Mouse (Mus musculus) stomach, postnatal 0 days (tissue): ENCODE measurements around the gene Prkab2.

ENCODE experiments used
- CTCF ChIP-seq: IDR thresholded peaks from 2 replicates; pipeline ENCODE4 v1.5.1; 2016; ENCODE audit warnings: antibody characterized with exemption, low read depth, mild to moderate bottlenecking, moderate library complexity
- EP300 ChIP-seq: optimal IDR thresholded peaks from 2 replicates; pipeline ENCODE3; 2016; ENCODE audit warnings: antibody characterized with exemption

DNA sequence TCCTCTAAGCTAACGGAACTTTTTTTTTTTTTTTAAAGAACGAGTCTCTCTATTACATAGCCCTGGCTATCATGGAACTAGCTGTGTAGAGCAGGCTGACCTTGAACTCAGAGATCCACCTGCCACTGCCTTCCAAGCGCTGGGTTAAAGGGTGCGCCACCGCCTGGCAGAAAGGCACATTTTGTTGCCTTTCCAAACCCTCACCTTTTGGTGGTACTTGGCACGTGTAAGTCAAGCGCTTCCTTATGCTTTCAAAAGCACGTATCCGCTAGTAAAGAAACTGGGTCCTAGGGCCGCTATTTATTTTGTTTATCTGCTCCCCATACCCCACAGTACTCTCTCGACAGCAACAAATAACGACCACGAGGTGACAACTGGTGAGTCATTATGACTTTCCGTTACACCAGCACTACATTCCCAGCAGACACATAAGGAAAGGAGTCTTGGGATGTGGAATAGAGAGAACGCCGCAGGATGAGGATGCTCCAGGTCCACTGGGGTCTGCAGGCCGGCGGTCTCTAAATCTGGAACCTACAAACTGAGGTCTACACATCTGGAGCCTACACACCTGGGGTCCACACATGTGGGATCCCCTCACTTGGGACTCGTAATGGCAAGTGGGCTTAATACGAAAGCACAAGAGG lies 48.7 kb upstream of the Prkab2 start:
- peak; percentile 66 for TF ChIP-seq CTCF
- no peak for TF ChIP-seq EP300
